Mouse (Mus musculus) neural tube, embryonic 11.5 days (tissue): ENCODE data around the gene Abca8a. TPM values are rescaled to one million over a fixed set of nuclear protein-coding genes. Genes with fewer than 3 reads are reported as not detected.

Source experiments
- ATAC-seq: fragments of 200-750 bp; cut with Nextera tagmentation; 2 replicates; pipeline ENCODE4 v1.8.0; 2017; ENCODE audit warnings: moderate number of reproducible peaks, mild to moderate bottlenecking, moderate TSS enrichment, moderate library complexity; ENCODE audit not compliant: insufficient read depth, low FRiP score, low TSS enrichment
- DNase-seq: peaks from one replicate; pipeline ENCODE4 v3.0.0-alpha.2; 2015; ENCODE audit warnings: low spot score
- H3K27ac ChIP-seq: fragments of 300-500 bp; sonication (generic); 2 replicates; pipeline ENCODE4 v1.5.1; 2014; ENCODE audit warnings: low read depth, mild to moderate bottlenecking, low read length
- H3K27me3 ChIP-seq: fragments of 300-500 bp; sonication (generic); 2 replicates; pipeline ENCODE4 v1.6.1; 2014; ENCODE audit warnings: mild to moderate bottlenecking, low read length, mixed read lengths; ENCODE audit not compliant: control insufficient read depth, insufficient read depth
- H3K36me3 ChIP-seq: fragments of 300-500 bp; sonication (generic); 2 replicates; pipeline ENCODE4 v1.6.1; 2014; ENCODE audit warnings: mild to moderate bottlenecking, low read length, moderate library complexity, mixed read lengths; ENCODE audit not compliant: control insufficient read depth, insufficient read depth
- H3K4me1 ChIP-seq: fragments of 300-500 bp; sonication (generic); 2 replicates; pipeline ENCODE4 v1.6.1; 2014; ENCODE audit warnings: low read length, mixed read lengths; ENCODE audit not compliant: control insufficient read depth, insufficient read depth
- H3K4me2 ChIP-seq: fragments of 300-500 bp; sonication (generic); 2 replicates; pipeline ENCODE4 v1.6.1; 2014; ENCODE audit warnings: low read depth, mild to moderate bottlenecking, moderate library complexity
- H3K4me3 ChIP-seq: fragments of 300-500 bp; sonication (generic); 2 replicates; pipeline ENCODE4 v1.5.1; 2014; ENCODE audit warnings: low read depth, low read length
- H3K9ac ChIP-seq: fragments of 300-500 bp; sonication (generic); 2 replicates; pipeline ENCODE4 v1.6.1; 2014; ENCODE audit warnings: mild to moderate bottlenecking, low read length
- H3K9me3 ChIP-seq: fragments of 300-500 bp; sonication (generic); 2 replicates; pipeline ENCODE4 v1.6.1; 2016; ENCODE audit warnings: low read length; ENCODE audit not compliant: control insufficient read depth
- WGBS: fragments of 180-500 bp; shearing (Covaris S2); extraction: QIAGEN DNeasy Blood & Tissue Kit; methylation state at CpG from one replicate; pipeline ENCODE4 v1.1.7; 2014; 5-methylcytosine and 5-hydroxymethylcytosine counted together
- polyA plus RNA-seq: library from polyadenylated mRNA; unstranded; fragments of >200 nt; fragmentation: Nextera tagmentation; extraction: Ambion mirVana; gene quantifications from 2 replicates; pipeline ENCODE4 v1.2.1, GENCODE M21; 2014

Abca8a gene
- polyA plus RNA-seq: 0.27 TPM in 1 of 2 replicates, not detected in the other

DNA sequence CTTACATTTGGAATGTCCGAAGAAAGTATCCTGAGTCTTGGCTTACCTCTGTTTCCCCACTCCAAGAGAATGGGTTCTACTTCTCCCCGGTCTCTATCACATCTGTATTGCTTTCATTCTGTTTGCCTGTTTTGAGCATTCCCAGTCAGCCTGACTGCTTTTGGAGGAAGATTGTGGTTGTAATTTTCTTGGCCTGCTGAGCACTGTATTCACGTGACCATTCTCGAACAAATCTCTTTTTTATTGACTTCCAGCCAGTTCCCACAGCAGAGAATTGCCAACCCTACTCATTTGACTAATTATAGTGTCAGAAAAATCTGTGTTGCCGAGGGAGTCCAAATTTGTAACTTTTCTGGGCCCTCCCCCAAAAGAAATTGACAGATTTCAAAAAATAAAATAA lies at the start of gene Abca8a:
Abca8a (minus strand) TSS at position 121 of the 400 bp plus-strand sequence.
- no peak within 1 kb of the TSS for H3K4me2 ChIP-seq
- DNase-seq: no peak

DNA sequence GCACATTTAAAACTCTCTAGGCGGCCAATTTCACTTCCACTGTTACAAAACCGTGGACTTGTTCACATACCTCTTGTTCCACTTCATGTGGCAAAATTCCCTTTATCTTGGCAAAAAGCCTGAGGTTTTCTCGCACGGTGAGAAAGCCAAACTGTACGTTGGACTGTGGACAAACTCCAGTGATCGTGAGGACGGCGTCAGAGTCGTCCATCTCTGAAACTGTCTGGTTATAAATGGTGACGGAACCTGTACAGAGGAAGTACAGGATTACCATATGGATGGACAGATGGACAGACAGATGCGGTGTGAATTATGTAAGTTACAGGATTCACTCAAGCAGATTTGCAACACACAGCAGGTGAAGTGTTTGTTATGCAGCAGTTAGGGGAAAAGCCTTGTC lies 49.6 kb upstream of the Abca8a start:
- WGBS: 92% methylated on average over 11 of the region's 11 CpGs
- H3K27me3 ChIP-seq: no peaks in the 10 kb centered on the region
- no peak overlapping the region for H3K4me3 ChIP-seq
- H3K4me2 ChIP-seq: no peak overlapping the region
- H3K36me3 ChIP-seq: no peaks in the 10 kb centered on the region
- H3K4me1 ChIP-seq: no peaks in the 10 kb centered on the region
- H3K9ac ChIP-seq: no peak overlapping the region
- DNase-seq (no peak), ATAC-seq (no peak)
- H3K27ac ChIP-seq: no peak overlapping the region
- H3K9me3 ChIP-seq: no peaks in the 10 kb centered on the region

More for the DNA sequence above, at the start of gene Abca8a:
- H3K4me1 ChIP-seq: no peaks in the 10 kb centered on the region
- H3K4me3 ChIP-seq: no peak within 1 kb of the TSS
- no peaks in the 10 kb centered on the region for H3K27me3 ChIP-seq
- WGBS: 79% methylated on average over 5 of the region's 5 CpGs
- H3K9me3 ChIP-seq: no peaks in the 10 kb centered on the region
- no peaks in the 10 kb centered on the region for H3K36me3 ChIP-seq
- no peak for ATAC-seq
- H3K27ac ChIP-seq: no peak within 1 kb of the TSS
- no peak within 1 kb of the TSS for H3K9ac ChIP-seq

GRCm38 (mm10) chr11:110130760-110131159 lies 35.0 kb upstream of the Abca8a start:
- Histone ChIP-seq H3K9me3 (no peaks in the 10 kb centered on the region), H3K27me3 (no peaks in the 10 kb centered on the region), H3K4me1 (no peaks in the 10 kb centered on the region), H3K9ac (no peak overlapping the region), H3K4me3 (no peak overlapping the region), H3K4me2 (no peak overlapping the region), H3K36me3 (no peaks in the 10 kb centered on the region), H3K27ac (no peak overlapping the region)
- no peak for ATAC-seq
- no peak for DNase-seq
- 91% methylated on average over 5 of the region's 5 CpGs for WGBS

GRCm38 (mm10) chr11:110111137-110111536 lies 15.4 kb upstream of the Abca8a start:
- no peak for ATAC-seq
- Histone ChIP-seq H3K9ac (no peak overlapping the region), H3K4me2 (no peak overlapping the region), H3K27me3 (no peaks in the 10 kb centered on the region), H3K9me3 (no peaks in the 10 kb centered on the region), H3K4me3 (no peak overlapping the region), H3K36me3 (no peaks in the 10 kb centered on the region), H3K27ac (no peak overlapping the region), H3K4me1 (no peaks in the 10 kb centered on the region)
- DNase-seq: no peak
- WGBS: 59% methylated on average over 4 of the region's 4 CpGs

- Histone ChIP-seq H3K4me1 (no peaks in the 10 kb centered on the region), H3K9ac (no peak overlapping the region), H3K27me3 (no peaks in the 10 kb centered on the region), H3K27ac (no peak overlapping the region), H3K36me3 (no peaks in the 10 kb centered on the region), H3K9me3 (no peaks in the 10 kb centered on the region), H3K4me3 (no peak overlapping the region), H3K4me2 (no peak overlapping the region)
- 89% methylated on average over 7 of the region's 7 CpGs for WGBS
- DNase-seq (no peak), ATAC-seq (no peak)
Observed at GRCm38 (mm10) chr11:110101437-110101836, 5.7 kb upstream of the Abca8a start.

DNA sequence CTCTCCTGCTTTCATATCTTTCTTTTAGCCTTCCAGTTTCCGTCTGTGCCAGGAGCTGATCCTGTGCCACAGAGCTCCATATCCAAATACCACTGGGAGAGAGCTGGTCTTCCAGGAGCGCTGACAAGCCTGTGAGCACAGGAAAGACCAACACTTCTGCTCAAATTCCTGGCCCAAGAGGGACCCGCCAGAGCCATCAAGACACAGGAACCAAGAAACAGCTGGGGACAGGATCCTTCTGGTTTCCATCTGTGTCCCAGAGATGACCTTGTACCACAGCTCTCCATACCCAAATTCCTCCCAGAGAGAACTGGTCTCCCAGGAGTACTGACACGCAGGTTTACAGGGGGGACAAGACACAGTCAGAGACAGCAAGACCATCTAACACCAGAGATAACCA lies 3.1 kb upstream of the Abca8a start:
- no peak overlapping the region for H3K9ac ChIP-seq
- no peaks in the 10 kb centered on the region for H3K9me3 ChIP-seq
- no peak overlapping the region for H3K27ac ChIP-seq
- WGBS: 72% methylated on average over 4 of the region's 4 CpGs
- no peaks in the 10 kb centered on the region for H3K27me3 ChIP-seq
- no peaks in the 10 kb centered on the region for H3K36me3 ChIP-seq
- no peak overlapping the region for H3K4me2 ChIP-seq
- no peak overlapping the region for H3K4me3 ChIP-seq
- DNase-seq: no peak
- H3K4me1 ChIP-seq: no peaks in the 10 kb centered on the region
- no peak for ATAC-seq

DNA sequence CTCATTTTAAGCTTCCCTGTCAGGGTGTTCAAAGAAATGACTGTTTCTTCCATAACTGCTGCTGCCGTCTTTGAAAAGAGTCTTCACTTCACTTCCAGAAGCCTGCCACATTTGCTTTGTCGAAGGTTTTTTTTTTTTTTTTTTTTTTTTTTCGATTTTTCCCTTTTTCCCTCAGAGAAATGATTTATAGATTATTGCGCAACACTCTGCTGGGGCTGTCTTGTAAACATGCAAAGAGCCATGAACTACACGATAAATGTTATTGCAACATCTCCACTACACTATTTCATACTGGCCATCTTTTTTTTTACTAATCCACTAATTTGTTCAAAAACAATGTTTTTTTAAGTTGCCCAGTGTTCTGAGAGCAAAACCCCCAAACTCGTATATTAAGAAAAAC lies 1.7 kb upstream of the Abca8a start:
- Histone ChIP-seq H3K27me3 (no peaks in the 10 kb centered on the region), H3K4me1 (no peaks in the 10 kb centered on the region), H3K27ac (no peak overlapping the region), H3K36me3 (no peaks in the 10 kb centered on the region), H3K9ac (no peak overlapping the region), H3K4me3 (no peak overlapping the region), H3K9me3 (no peaks in the 10 kb centered on the region), H3K4me2 (no peak overlapping the region)
- ATAC-seq (no peak), DNase-seq (no peak)
- WGBS: 83% methylated on average over 6 of the region's 6 CpGs

- ATAC-seq (no peak), DNase-seq (no peak)
Observed at GRCm38 (mm10) chr11:110094846-110095380, 865 bp downstream of the Abca8a start.

GRCm38 (mm10) chr11:110094236-110094635 lies 1.5 kb downstream of the Abca8a start:
- Histone ChIP-seq H3K27ac (no peak overlapping the region), H3K4me1 (no peaks in the 10 kb centered on the region)

More at GRCm38 (mm10) chr11:110094846-110095380, 865 bp downstream of the Abca8a start:
- 78% methylated on average over 7 of the region's 7 CpGs for WGBS
- no peaks in the 10 kb centered on the region for H3K27me3 ChIP-seq
- no peaks in the 10 kb centered on the region for H3K36me3 ChIP-seq
- H3K9me3 ChIP-seq: no peaks in the 10 kb centered on the region
- no peak overlapping the region for H3K4me3 ChIP-seq
- H3K4me1 ChIP-seq: no peaks in the 10 kb centered on the region
- H3K4me2 ChIP-seq: no peak overlapping the region
- no peak overlapping the region for H3K9ac ChIP-seq
- no peak overlapping the region for H3K27ac ChIP-seq

More at GRCm38 (mm10) chr11:110094236-110094635, 1.5 kb downstream of the Abca8a start:
- Histone ChIP-seq H3K27me3 (no peaks in the 10 kb centered on the region), H3K36me3 (no peaks in the 10 kb centered on the region), H3K9me3 (no peaks in the 10 kb centered on the region), H3K4me3 (no peak overlapping the region), H3K9ac (no peak overlapping the region), H3K4me2 (no peak overlapping the region)
- WGBS: 81% methylated on average over 3 of the region's 3 CpGs
- no peak for DNase-seq
- ATAC-seq: no peak
